Mouse (Mus musculus): ENCODE data around the gene Cpne4.
A peak's percentile ranks its signal among the peaks of the same experiment; 100 is the strongest.

The Cpne4 gene

GRCm38 (mm10) chr9:104687051-104687450 is 140.0 kb downstream of the Cpne4 start:
- DNase-seq (ENCODE audit: low spot score), result no peak

GRCm38 (mm10) chr9:104693145-104693544 is 146.1 kb downstream of the Cpne4 start:
- DNase-seq (ENCODE audit: low spot score), result no peak

- DNase-seq (ENCODE audit: low spot score), result no peak
Observed at GRCm38 (mm10) chr9:104710831-104711230, 163.7 kb downstream of the Cpne4 start.

GRCm38 (mm10) chr9:104725311-104725710 is 178.2 kb downstream of the Cpne4 start:
- no peak for DNase-seq (ENCODE audit: low spot score)

- no peak for DNase-seq (ENCODE audit: low spot score)
Observed at GRCm38 (mm10) chr9:104742661-104743380, 195.7 kb downstream of the Cpne4 start.

GRCm38 (mm10) chr9:104755519-104755918 is 208.4 kb downstream of the Cpne4 start:
- no peak for DNase-seq (ENCODE audit: low spot score)

GRCm38 (mm10) chr9:104760031-104760430 is 212.9 kb downstream of the Cpne4 start:
- DNase-seq (ENCODE audit: low spot score), result no peak

- DNase-seq (ENCODE audit: low spot score), result no peak
Observed at GRCm38 (mm10) chr9:104776198-104776815, 229.2 kb downstream of the Cpne4 start.

GRCm38 (mm10) chr9:104777135-104777534 is 230.0 kb downstream of the Cpne4 start:
- DNase-seq (ENCODE audit: low spot score), result no peak

GRCm38 (mm10) chr9:104777780-104778179 is 230.7 kb downstream of the Cpne4 start:
- no peak for DNase-seq (ENCODE audit: low spot score)

- DNase-seq (ENCODE audit: low spot score), result no peak
Observed at GRCm38 (mm10) chr9:104796601-104797000, 249.5 kb downstream of the Cpne4 start.

GRCm38 (mm10) chr9:104804776-104805175 is 257.7 kb downstream of the Cpne4 start:
- DNase-seq (ENCODE audit: low spot score), result no peak

GRCm38 (mm10) chr9:104814681-104815080 is 267.6 kb downstream of the Cpne4 start:
- DNase-seq (ENCODE audit: low spot score), result no peak

- no peak for DNase-seq (ENCODE audit: low spot score)
Observed at GRCm38 (mm10) chr9:104828646-104829045, 281.6 kb downstream of the Cpne4 start.

- no peak for DNase-seq (ENCODE audit: low spot score)
Observed at GRCm38 (mm10) chr9:104832934-104833539, 286.0 kb downstream of the Cpne4 start.

- no peak for DNase-seq (ENCODE audit: low spot score)
Observed at GRCm38 (mm10) chr9:104837931-104838330, 290.8 kb downstream of the Cpne4 start.

- peak; percentile 69 for DNase-seq (ENCODE audit: low spot score)
Observed at GRCm38 (mm10) chr9:104841278-104841677, 294.2 kb downstream of the Cpne4 start.

GRCm38 (mm10) chr9:104845226-104845930 is 298.3 kb downstream of the Cpne4 start:
- no peak for DNase-seq (ENCODE audit: low spot score)

GRCm38 (mm10) chr9:104853701-104854100 is 306.6 kb downstream of the Cpne4 start:
- no peak for DNase-seq (ENCODE audit: low spot score)

GRCm38 (mm10) chr9:104854245-104854921 is 307.3 kb downstream of the Cpne4 start:
- DNase-seq (ENCODE audit: low spot score), result no peak

GRCm38 (mm10) chr9:104865830-104866229 is 318.7 kb downstream of the Cpne4 start:
- DNase-seq (ENCODE audit: low spot score), result no peak

GRCm38 (mm10) chr9:104872586-104872985 is 325.5 kb downstream of the Cpne4 start:
- DNase-seq (ENCODE audit: low spot score), result no peak

Data from layer of hippocampus, adult 9-10 months (tissue).